Mouse (Mus musculus): ENCODE measurements at regions not wholly inside any gene's neighbourhood (a gene's known extent, or its start where the extent isn't known, plus 50 kb on each side); places are given as distances from the start of the nearest gene placed in this dataset.

DNA sequence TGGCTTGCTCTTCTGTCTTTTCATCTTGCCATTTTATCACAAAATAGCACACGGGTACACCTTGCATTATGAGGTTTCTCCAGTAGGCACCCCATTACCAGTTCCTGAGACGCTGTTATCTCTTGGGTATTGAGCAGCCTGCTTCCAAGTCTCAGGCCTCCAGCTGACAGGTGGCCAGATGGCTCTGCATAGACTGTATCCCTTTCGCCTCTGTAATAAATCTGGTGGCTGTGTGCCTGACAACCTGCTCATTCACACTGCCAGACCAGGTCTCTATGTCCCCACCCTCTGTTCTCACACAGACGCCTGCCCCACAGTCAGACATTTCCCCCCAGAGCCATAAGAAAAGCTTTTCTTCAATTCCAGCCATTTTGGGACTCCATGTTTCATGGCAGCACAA, 66.3 kb upstream of the Nckap5 start:
- Histone ChIP-seq H3K27me3 (ENCODE audit: control insufficient read depth, insufficient read depth, low read length) (no peaks in the 10 kb centered on the region), H3K4me1 (ENCODE audit: control insufficient read depth, insufficient read depth, insufficient read length, low read length) (no peaks in the 10 kb centered on the region), H3K36me3 (ENCODE audit: control insufficient read depth, insufficient read depth, low read length) (no peaks in the 10 kb centered on the region), H3K27ac (ENCODE audit: insufficient read depth, low read depth, low read length) (no peak overlapping the region), H3K4me3 (ENCODE audit: low read depth, low read length) (no peak overlapping the region)
- 75% methylated on average over 4 of the region's 4 CpGs for WGBS
- TF ChIP-seq CTCF (IDR thresholded peaks at IDR 0.05; ENCODE audit: extremely low read depth, insufficient read length, insufficient replicate concordance, low read depth, low read length), result no peak
- TF ChIP-seq POLR2A (IDR thresholded peaks at IDR 0.05; ENCODE audit: low read depth, low read length), result no peak

DNA sequence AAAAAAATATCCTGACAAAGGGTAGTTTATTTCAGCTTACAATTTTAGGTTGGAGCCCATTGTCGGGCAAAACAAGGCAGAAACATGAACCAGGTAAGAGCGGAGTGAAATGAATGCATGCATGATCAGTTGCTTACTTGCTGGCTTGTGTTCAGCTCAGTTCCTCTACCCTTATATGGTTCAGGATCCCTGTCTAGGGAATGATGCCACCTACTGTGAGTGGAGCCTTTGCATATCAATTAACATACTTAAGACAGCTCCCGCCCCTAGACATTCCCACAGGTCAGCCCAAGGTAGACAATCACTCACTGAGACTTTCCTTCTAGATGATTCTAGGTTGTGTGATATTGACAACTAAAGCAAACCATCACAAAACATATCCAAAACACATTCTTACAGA, 50.2 kb upstream of the Nckap5 start:
- Histone ChIP-seq H3K4me3 (ENCODE audit: low read depth, low read length) (no peak overlapping the region), H3K4me1 (ENCODE audit: control insufficient read depth, insufficient read depth, insufficient read length, low read length) (no peaks in the 10 kb centered on the region), H3K27me3 (ENCODE audit: control insufficient read depth, insufficient read depth, low read length) (no peaks in the 10 kb centered on the region), H3K27ac (ENCODE audit: insufficient read depth, low read depth, low read length) (no peak overlapping the region), H3K36me3 (ENCODE audit: control insufficient read depth, insufficient read depth, low read length) (no peaks in the 10 kb centered on the region)
- TF ChIP-seq CTCF (IDR thresholded peaks at IDR 0.05; ENCODE audit: extremely low read depth, insufficient read length, insufficient replicate concordance, low read depth, low read length), result no peak
- no peak for TF ChIP-seq POLR2A (IDR thresholded peaks at IDR 0.05; ENCODE audit: low read depth, low read length)
- WGBS, result 91% methylated on average over 3 of the region's 3 CpGs

Measured in small intestine, adult 2 months (tissue).